Mouse (Mus musculus) lung, postnatal 36 days (tissue): ENCODE measurements around the gene Bnip2.
A peak's percentile ranks its signal among the peaks of the same experiment; 100 is the strongest.

ENCODE experiments used
- DNase-seq: peaks from one replicate; pipeline ENCODE4 v3.0.0; 2022; ENCODE audit warnings: mixed read lengths

Gene Bnip2

GRCm38 (mm10) chr9:69989303-69990121 is at the start of gene Bnip2:
Gene Bnip2, plus strand, starts transcription at chr9:69989466.
- DNase-seq, result peak; percentile 97

DNA sequence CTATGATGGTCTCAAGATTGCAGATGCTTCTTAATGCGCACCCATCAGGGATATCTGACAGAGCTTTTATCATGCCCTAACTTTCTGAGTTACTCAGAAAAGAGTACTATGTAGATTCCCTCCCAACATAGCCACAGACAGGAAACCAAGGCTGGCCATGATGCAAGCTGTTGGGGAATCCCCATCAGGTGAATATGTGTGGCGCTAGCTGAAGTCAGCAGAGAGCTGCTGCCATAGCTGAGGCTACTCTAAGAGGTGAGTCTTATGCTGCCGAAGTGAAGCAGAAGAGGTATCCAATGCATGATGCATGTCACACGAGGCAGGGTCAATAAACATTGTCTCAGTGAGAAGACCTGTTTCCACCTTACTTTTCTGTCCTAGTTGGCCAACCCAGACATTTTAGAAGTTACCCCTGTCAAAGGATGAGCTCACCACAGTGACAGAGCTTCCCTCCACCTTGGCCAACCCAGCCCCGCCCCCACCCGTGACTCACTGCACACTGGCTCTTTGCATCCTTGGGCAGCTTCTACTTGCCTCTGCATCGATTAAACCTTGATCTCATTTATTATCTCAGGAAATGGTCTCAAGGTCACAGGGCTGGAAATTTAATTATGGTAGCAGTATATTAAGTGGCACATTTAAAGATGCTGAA is 48.3 kb upstream of the Bnip2 start:
- no peak for DNase-seq

DNA sequence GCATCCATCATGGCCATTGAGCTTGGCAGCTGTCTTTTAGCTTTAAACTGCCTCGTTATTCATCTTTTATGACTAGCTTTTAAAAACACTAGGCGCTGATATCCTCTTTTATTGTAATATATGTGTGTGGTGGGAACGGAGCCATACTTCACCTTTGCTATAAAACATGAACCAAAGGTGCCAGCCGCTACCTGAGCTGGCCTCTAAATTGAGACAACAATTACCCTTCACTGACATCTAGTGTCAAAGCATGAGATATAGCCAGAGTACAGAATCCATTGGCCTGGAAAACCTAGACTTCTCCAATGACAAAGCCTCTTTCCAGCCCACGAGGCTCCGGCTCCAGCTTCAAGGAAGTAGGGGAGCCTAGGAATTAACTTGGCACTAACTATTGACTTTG is 47.7 kb upstream of the Bnip2 start:
- no peak for DNase-seq

DNA sequence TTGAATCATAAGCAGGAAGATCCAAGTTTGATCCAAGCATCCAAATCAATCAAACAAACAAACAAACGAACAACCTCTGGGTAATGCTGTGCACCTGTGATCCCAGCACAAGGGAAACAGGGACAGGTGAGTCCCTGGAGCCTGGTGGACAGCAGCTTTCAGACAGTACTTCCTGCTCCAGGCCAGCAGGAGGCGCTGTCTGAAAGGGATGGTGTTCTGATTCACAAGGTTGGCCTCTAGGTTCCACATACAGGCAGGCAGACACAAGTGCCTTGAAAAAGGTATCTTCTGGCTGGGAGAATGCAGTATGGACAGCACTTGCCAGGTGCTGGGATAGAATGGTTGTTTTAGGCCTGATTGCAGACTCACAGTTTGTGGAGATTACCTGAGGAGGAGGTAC is 40.3 kb upstream of the Bnip2 start:
- peak; percentile 56 for DNase-seq

GRCm38 (mm10) chr9:69949641-69950040 is 39.6 kb upstream of the Bnip2 start:
- DNase-seq, result no peak

- no peak for DNase-seq
Observed at GRCm38 (mm10) chr9:69961007-69961406, 28.3 kb upstream of the Bnip2 start.

- DNase-seq, result no peak
Observed at GRCm38 (mm10) chr9:69964370-69964769, 24.9 kb upstream of the Bnip2 start.

- no peak for DNase-seq
Observed at GRCm38 (mm10) chr9:69985526-69985925, 3.7 kb upstream of the Bnip2 start.

GRCm38 (mm10) chr9:69986063-69986462 is 3.2 kb upstream of the Bnip2 start:
- no peak for DNase-seq

GRCm38 (mm10) chr9:69986571-69986970 is 2.7 kb upstream of the Bnip2 start:
- no peak for DNase-seq

DNA sequence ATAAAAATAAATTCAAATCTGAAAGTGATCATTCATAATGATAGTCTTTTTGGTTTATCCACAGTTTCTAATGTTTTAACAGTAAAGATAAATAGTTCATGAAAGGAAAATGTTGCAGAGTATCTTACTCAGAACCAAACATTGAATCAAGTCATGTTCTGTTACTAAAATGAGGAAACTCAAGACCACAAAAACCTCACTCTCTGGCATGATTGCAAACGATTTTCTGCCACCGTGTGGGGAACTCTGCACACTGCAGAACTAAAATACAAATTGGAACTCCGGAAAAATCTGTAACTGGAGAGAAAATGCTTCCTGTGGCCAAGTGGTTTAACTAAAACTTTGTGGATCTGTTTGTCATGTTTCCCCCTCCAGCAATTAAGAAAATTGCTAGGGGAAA is 1.7 kb upstream of the Bnip2 start:
- peak; percentile 78 for DNase-seq

- no peak for DNase-seq
Observed at GRCm38 (mm10) chr9:69988706-69989302, 462 bp upstream of the Bnip2 start.

GRCm38 (mm10) chr9:69990346-69990745 is 1.1 kb downstream of the Bnip2 start:
- DNase-seq, result no peak

DNA sequence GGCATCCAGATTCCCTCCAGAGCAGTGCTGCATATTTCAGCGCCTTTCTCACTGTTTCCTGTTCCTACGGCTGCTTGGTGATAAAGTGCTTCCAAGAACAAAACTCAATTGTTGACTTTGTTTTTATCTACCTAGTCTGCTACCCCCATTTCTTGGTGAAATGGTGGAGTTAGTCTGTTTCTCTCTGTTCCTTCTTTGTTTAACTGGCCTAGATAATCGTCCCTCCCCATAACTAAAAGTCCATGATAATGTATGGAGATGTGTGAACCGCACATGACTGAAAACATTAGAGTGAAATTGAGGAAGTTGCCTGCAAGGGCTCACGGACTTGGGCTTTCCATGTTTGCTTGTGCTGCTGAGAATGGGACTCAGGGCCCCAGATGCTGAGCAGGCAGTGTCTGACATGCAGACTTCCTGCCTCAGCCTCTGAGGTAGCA is 3.6 kb downstream of the Bnip2 start:
- peak; percentile 27 for DNase-seq

- no peak for DNase-seq
Observed at GRCm38 (mm10) chr9:69993479-69993878, 4.2 kb downstream of the Bnip2 start.

DNA sequence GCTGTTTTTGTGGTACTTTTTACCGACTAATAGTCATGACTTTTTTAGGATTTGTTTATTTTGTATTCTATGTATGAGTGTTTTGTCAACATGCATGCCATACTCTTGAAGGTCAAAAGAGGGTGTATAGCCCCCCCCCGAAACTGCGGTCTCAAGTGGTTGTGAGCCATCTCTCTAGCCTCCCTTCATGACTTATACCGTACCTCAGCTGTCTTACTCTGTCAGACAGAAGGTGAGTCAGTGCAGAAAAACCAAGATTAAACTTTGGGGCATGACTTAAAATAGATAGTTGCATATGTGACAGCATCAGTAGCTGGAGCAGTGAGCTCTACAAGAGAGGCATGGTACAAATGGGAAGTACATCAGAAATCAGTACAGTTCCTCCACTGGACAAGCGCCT is 5.3 kb downstream of the Bnip2 start:
- no peak for DNase-seq

DNA sequence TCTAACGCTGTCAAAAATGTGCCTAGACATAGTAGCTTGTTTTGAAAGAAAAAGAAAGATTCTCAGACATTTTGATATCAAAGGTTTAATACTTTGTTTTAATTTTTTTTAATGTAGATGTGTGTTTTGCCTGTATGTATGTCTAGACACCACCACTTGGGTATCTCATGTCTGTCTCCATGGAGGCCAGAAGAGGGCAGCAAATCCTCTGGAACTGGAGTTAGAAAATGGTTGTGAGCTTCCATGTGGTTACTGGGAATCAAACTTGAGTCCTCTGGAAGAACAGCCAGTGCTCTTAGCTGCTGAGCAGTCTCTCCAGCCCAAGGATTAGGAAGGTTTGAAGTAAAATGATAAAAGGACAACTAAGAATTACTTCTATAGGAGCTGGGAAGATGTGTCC is 10.1 kb downstream of the Bnip2 start:
- no peak for DNase-seq

GRCm38 (mm10) chr9:70003516-70003915 is 14.2 kb downstream of the Bnip2 start:
- DNase-seq, result no peak

GRCm38 (mm10) chr9:70006984-70007383 is 17.7 kb downstream of the Bnip2 start:
- DNase-seq, result no peak

GRCm38 (mm10) chr9:70007506-70008248 is 18.4 kb downstream of the Bnip2 start:
- DNase-seq, result no peak

DNA sequence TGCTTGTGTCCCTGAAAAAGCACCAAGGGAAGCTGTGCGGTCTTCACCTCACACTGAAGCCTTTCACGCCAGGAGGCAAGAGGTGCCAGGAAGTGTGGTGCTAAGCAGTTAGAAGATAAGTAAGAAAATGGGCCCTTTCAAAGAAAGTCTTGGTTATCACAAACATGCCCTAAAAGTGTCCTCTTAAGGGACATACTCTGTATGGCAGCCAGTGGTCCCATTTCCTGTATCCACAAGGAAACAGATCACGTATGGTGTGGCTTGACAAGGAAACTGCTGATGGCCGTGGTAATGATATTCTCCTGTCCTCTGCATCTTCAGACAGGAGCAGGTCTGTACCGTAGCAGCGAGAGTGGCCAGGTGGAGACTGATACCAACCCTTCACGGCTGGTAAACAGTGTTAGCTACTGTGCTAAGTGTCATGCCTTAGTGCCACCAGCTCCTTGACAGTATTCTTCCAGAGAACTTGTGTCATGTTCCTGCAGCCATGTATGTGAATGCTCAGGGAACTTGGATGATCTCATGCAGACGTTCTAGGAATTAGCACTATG is 20.6 kb downstream of the Bnip2 start:
- no peak for DNase-seq

- no peak for DNase-seq
Observed at GRCm38 (mm10) chr9:70010781-70011473, 21.7 kb downstream of the Bnip2 start.
